Comparison of ENCODE assay signal across 15 mouse cellular contexts in the genomic region with DNA sequence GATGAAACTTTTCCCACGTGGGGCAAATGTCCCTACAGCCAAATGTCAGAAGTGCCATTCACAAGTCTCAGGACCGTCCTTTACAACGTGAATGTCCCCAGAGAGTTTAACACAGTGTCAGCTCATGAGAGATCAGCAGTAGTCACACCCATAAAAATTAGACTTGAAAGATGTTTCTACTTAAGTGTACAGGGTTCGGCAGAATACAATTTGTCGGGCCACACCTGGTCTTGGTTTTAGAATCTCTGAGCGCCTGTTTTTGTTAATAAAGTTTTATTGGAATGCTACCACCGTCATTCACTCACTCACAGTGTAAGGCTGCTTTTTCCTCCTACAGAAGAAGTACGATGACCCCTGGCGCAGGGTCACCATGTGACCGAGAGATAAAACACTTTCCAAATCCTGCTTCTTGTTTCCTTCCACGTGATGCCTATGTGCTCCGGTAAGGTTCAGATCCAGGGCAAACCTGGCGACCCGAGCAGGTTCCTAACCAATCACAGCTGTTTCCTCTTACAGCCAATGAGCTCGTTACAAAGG. TPM values are rescaled to one million over a fixed set of nuclear protein-coding genes. Genes with fewer than 3 reads are reported as not detected.
DNase-seq lines count a peak whose midpoint lies in the region; ATAC-seq and TF ChIP-seq lines count a peak whose summit lies in the region.
"Had no signal": no experiment of that assay in that cellular context is flagged by ENCODE, and none has a peak within 500 bp of the region (broad histone marks: within the 10 kb centered on the region; RNA-seq: fewer than 3 reads in every experiment).

No protein-coding gene starts in this region.

- no peak overlapping the region for H3K4me2 ChIP-seq in kidney, embryonic 14.5 days (replicated peaks; ENCODE audit: low read depth, low read length)
- peak overlapping the region; percentile 41 for H3K4me2 ChIP-seq in limb, embryonic 13.5 days (replicated peaks)
- H3K4me2 ChIP-seq: lung, embryonic 14.5 days; midbrain, embryonic 11.5 days had no signal

- no peak overlapping the region for H3K27ac ChIP-seq in kidney, adult 2 months (ENCODE audit: insufficient read depth, low read depth, low read length)
- H3K27ac ChIP-seq in kidney, embryonic 14.5 days (ENCODE audit: low read depth, low read length) = no peak overlapping the region
- no peak overlapping the region for H3K27ac ChIP-seq in embryonic facial prominence, embryonic 10.5 days (replicated peaks)
- H3K27ac ChIP-seq in limb, embryonic 13.5 days = no peak overlapping the region

- no peak for TF ChIP-seq POLR2A in kidney, adult 2 months (IDR thresholded peaks at IDR 0.05; ENCODE audit: low read depth, low read length)

- H3K4me1 ChIP-seq in kidney, adult 2 months (ENCODE audit: control insufficient read depth, insufficient read depth, low read length) = no peaks in the 10 kb centered on the region
- no peaks in the 10 kb centered on the region for H3K4me1 ChIP-seq in kidney, embryonic 14.5 days (ENCODE audit: control insufficient read depth, insufficient read depth, low read length)
- peaks cover 4% of the 10 kb centered on the region; the same call in 1 of the 2 replicates for H3K4me1 ChIP-seq in embryonic facial prominence, embryonic 10.5 days
- peaks cover 15% of the 10 kb centered on the region for H3K4me1 ChIP-seq in limb, embryonic 13.5 days

- TF ChIP-seq CTCF in kidney, adult 2 months (conservative IDR thresholded peaks at IDR 0.05; ENCODE audit: insufficient read depth, insufficient read length, low read depth, low read length) = no peak

- H3K27me3 ChIP-seq in kidney, adult 2 months (replicated peaks; ENCODE audit: control insufficient read depth, insufficient read depth, low read length) = no peaks in the 10 kb centered on the region
- H3K27me3 ChIP-seq in kidney, embryonic 14.5 days (ENCODE audit: control insufficient read depth, insufficient read depth, low read length) = no peaks in the 10 kb centered on the region
- no peaks in the 10 kb centered on the region for H3K27me3 ChIP-seq in embryonic facial prominence, embryonic 10.5 days (replicated peaks; ENCODE audit: low read depth, poor library complexity, severe bottlenecking)
- no peaks in the 10 kb centered on the region for H3K27me3 ChIP-seq in limb, embryonic 13.5 days

- 51% methylated on average over 15 of the region's 15 CpGs for WGBS in kidney, adult 2 months
- 47% methylated on average over 15 of the region's 15 CpGs for WGBS in kidney, embryonic 14.5 days
- WGBS in embryonic facial prominence, embryonic 10.5 days = 46% methylated on average over 15 of the region's 15 CpGs
- WGBS in limb, embryonic 13.5 days = 14% methylated on average over 15 of the region's 15 CpGs

- H3K36me3 ChIP-seq in kidney, adult 2 months (ENCODE audit: control insufficient read depth, insufficient read depth, low read length) = no peaks in the 10 kb centered on the region
- no peaks in the 10 kb centered on the region for H3K36me3 ChIP-seq in kidney, embryonic 14.5 days (ENCODE audit: control insufficient read depth, insufficient read depth, low read length)
- H3K36me3 ChIP-seq in embryonic facial prominence, embryonic 10.5 days (replicated peaks) = no peaks in the 10 kb centered on the region
- H3K36me3 ChIP-seq in limb, embryonic 13.5 days = no peaks in the 10 kb centered on the region

- H3K9ac ChIP-seq in kidney, embryonic 14.5 days (ENCODE audit: low read depth, low read length) = no peak overlapping the region
- no peak overlapping the region for H3K9ac ChIP-seq in limb, embryonic 13.5 days
- H3K9ac ChIP-seq: lung, embryonic 14.5 days had no signal

- H3K4me3 ChIP-seq in kidney, adult 2 months (ENCODE audit: insufficient read depth, low read depth, low read length) = no peak overlapping the region
- no peak overlapping the region for H3K4me3 ChIP-seq in kidney, embryonic 14.5 days (ENCODE audit: low read length)
- H3K4me3 ChIP-seq in embryonic facial prominence, embryonic 10.5 days = no peak overlapping the region
- peak overlapping the region; percentile 12; the same call in 1 of the 2 replicates for H3K4me3 ChIP-seq in limb, embryonic 13.5 days

- peak; percentile 41 for DNase-seq in kidney, adult 2 months
- peak; percentile 66 for DNase-seq in embryonic facial prominence, embryonic 10.5 days (ENCODE audit: low spot score)
- DNase-seq in hindlimb bud, embryonic 11.5 days (ENCODE audit: extremely low spot score, low read depth, low spot score) = peak; percentile 49
- no peak for DNase-seq in right cerebral cortex, postnatal 14 days
- DNase-seq in Muller cell, postnatal 12 days (ENCODE audit: inconsistent ontology term) = no peak
- DNase-seq: gastrocnemius, postnatal 25 days; lung, embryonic 14.5 days; thymus, adult 18-20 months had no signal

- H3K9me3 ChIP-seq in kidney, embryonic 14.5 days (ENCODE audit: control insufficient read depth, low read length) = no peaks in the 10 kb centered on the region
- H3K9me3 ChIP-seq in embryonic facial prominence, embryonic 10.5 days = no peaks in the 10 kb centered on the region
- no peaks in the 10 kb centered on the region for H3K9me3 ChIP-seq in limb, embryonic 13.5 days

- ATAC-seq in kidney, embryonic 14.5 days (ENCODE audit: low FRiP score, low TSS enrichment) = no peak
- ATAC-seq in limb, embryonic 13.5 days (ENCODE audit: low FRiP score, low read depth) = peak; percentile 54; the same call in 1 of the 2 replicates
- ATAC-seq: activated CD4-positive, CD25-positive, alpha-beta regulatory T cell, adult 4 months had no signal

RNA-seq across cellular contexts. Expression of a gene that starts 2.4 kb away (rescaled TPM):
- polyA plus RNA-seq in kidney, adult 2 months (2012; rRNA removed) = not detected in 2 replicates
- polyA plus RNA-seq in kidney, embryonic 14.5 days (2014; fragmentation: Nextera tagmentation; extraction: Ambion mirVana) = not detected in 2 replicates
- polyA plus RNA-seq in embryonic facial prominence, embryonic 10.5 days (2016; fragmentation: Nextera tagmentation; extraction: Ambion mirVana) = not detected in 2 replicates
- polyA plus RNA-seq in limb, embryonic 13.5 days (2015; fragmentation: Nextera tagmentation; extraction: Ambion mirVana) = 0.96 and 0.98 TPM in 2 replicates
- polyA plus RNA-seq: forebrain, embryonic 11.5 days; large intestine, adult 2 months; midbrain, embryonic 11.5 days; neural tube, embryonic 11.5 days had no signal

RNA-seq across cellular contexts. Expression of a gene that starts 52.3 kb away (rescaled TPM):
- polyA plus RNA-seq in kidney, adult 2 months (2012; rRNA removed) = 135 and 155 TPM in 2 replicates
- polyA plus RNA-seq in kidney, embryonic 14.5 days (2014; fragmentation: Nextera tagmentation; extraction: Ambion mirVana) = 74.9 and 82.7 TPM in 2 replicates
- polyA plus RNA-seq in embryonic facial prominence, embryonic 10.5 days (2016; fragmentation: Nextera tagmentation; extraction: Ambion mirVana) = 47.9 and 49.5 TPM in 2 replicates
- polyA plus RNA-seq in limb, embryonic 13.5 days (2015; fragmentation: Nextera tagmentation; extraction: Ambion mirVana) = 68.9 and 70.5 TPM in 2 replicates

Comparison
In these comparisons a context has a peak if more than half of its experiments do, and no peak if none do; other contexts are left out.
1. DNase-seq: peak in kidney, adult 2 months (single experiment), embryonic facial prominence, embryonic 10.5 days (single experiment) and hindlimb bud, embryonic 11.5 days (single experiment); none in right cerebral cortex, postnatal 14 days (single experiment) and Muller cell, postnatal 12 days (single experiment).